Mouse (Mus musculus) cerebellum, adult 2 months (tissue): Measurements from ENCODE around the gene Mpped1.

Source experiments
- CTCF ChIP-seq: fragments of 200-500 bp; IDR thresholded peaks from 2 replicates; pipeline ENCODE4 v1.5.1; 2011; ENCODE audit warnings: low read depth, mild to moderate bottlenecking, control low read depth, low read length, moderate library complexity, borderline replicate concordance; ENCODE audit not compliant: insufficient read depth
- POLR2A ChIP-seq: fragments of 200-500 bp; IDR thresholded peaks from 2 replicates; pipeline ENCODE4 v1.6.1; 2011; ENCODE audit warnings: low read length, control low read depth, borderline replicate concordance; ENCODE audit not compliant: insufficient read depth

DNA sequence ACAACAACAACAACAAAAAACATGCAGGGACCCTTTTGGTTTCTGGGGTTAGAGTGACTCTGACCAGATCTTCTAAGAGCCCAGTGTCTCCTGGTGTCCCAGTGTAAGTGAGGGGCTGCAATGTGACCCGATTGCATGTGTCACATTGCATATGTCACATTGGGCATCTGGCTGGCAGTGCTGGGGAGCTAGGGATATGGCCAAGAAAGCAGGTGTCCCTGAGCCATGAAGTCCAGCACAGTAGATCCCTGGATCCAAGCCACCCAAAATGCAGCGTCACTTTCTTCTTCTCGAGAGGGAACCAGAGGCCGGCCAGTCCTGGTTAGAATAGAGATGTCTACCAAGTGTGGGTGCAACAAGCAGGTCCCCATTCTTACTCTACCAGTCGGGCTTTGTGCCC lies 86.4 kb downstream of the Mpped1 start:
- no peak for TF ChIP-seq CTCF
- no peak for TF ChIP-seq POLR2A
